Comparison of ENCODE assay signal across 15 mouse cellular contexts in genomic region chr11:57970541-57970940, GRCm38 (mm10). TPM values are rescaled to one million over a fixed set of nuclear protein-coding genes. Genes with fewer than 3 reads are reported as not detected.
DNase-seq lines count a peak whose midpoint lies in the region; ATAC-seq lines count a peak whose summit lies in the region.
"Had no signal": no experiment of that assay in that cellular context is flagged by ENCODE, and none has a peak within 500 bp of the region (broad histone marks: within the 10 kb centered on the region; RNA-seq: fewer than 3 reads in every experiment).

No protein-coding gene starts in this region.

- no peak overlapping the region for H3K9ac ChIP-seq in heart, embryonic 15.5 days
- H3K9ac ChIP-seq in lung, embryonic 16.5 days (ENCODE audit: low read length) = peak overlapping the region; percentile 11; the same call in 1 of the 2 replicates
- peak overlapping the region; percentile 35 for H3K9ac ChIP-seq in stomach, embryonic 16.5 days (ENCODE audit: low read length)
- no peak overlapping the region for H3K9ac ChIP-seq in midbrain, embryonic 15.5 days
- H3K9ac ChIP-seq: forebrain, embryonic 15.5 days; neural tube, embryonic 13.5 days had no signal

- no peak for DNase-seq in heart, postnatal 14 days
- no peak for DNase-seq in lung, postnatal 25 days (ENCODE audit: low spot score)
- DNase-seq in fibroblast of lung, adult 2 months (ENCODE audit: low read depth) = peak; percentile 57
- no peak for DNase-seq in left cerebral cortex, adult 9 months (ENCODE audit: low spot score in 2 of 2)
- DNase-seq: adrenal gland, postnatal 25 days; cerebellum, adult 11-12 months; midbrain, embryonic 14.5 days had no signal

- H3K27me3 ChIP-seq in heart, embryonic 15.5 days = no peaks in the 10 kb centered on the region
- H3K27me3 ChIP-seq in lung, embryonic 16.5 days (ENCODE audit: control insufficient read depth, insufficient read depth, low read depth, low read length) = no peaks in the 10 kb centered on the region
- H3K27me3 ChIP-seq in stomach, embryonic 16.5 days (ENCODE audit: control insufficient read depth, insufficient read depth, low read length) = no peaks in the 10 kb centered on the region
- H3K27me3 ChIP-seq in midbrain, embryonic 15.5 days (replicated peaks) = no peaks in the 10 kb centered on the region
- H3K27me3 ChIP-seq: forebrain, embryonic 15.5 days; neural tube, embryonic 13.5 days; Patski had no signal

- intact Hi-C loops in heart, postnatal 14 days (cut with DNase I) = no loop called here

- H3K4me1 ChIP-seq in heart, embryonic 15.5 days (replicated peaks) = no peaks in the 10 kb centered on the region; the same call in 1 of the 2 replicates
- H3K4me1 ChIP-seq in lung, embryonic 16.5 days (replicated peaks; ENCODE audit: control insufficient read depth, insufficient read depth, low read length) = peaks cover 11% of the 10 kb centered on the region
- peaks cover 5% of the 10 kb centered on the region; the same call in 1 of the 2 replicates for H3K4me1 ChIP-seq in stomach, embryonic 16.5 days (ENCODE audit: control insufficient read depth, insufficient read depth, low read length)
- no peaks in the 10 kb centered on the region for H3K4me1 ChIP-seq in midbrain, embryonic 15.5 days
- H3K4me1 ChIP-seq: forebrain, embryonic 15.5 days; neural tube, embryonic 13.5 days had no signal

- no peak for ATAC-seq in heart, embryonic 15.5 days (replicated peaks; ENCODE audit: insufficient number of reproducible peaks, insufficient read depth, low FRiP score, low read depth)
- ATAC-seq in lung, embryonic 16.5 days (ENCODE audit: low read depth) = no peak
- no peak for ATAC-seq in stomach, embryonic 16.5 days (ENCODE audit: insufficient read depth, low FRiP score)
- no peak for ATAC-seq in midbrain, embryonic 15.5 days (replicated peaks)
- ATAC-seq: forebrain, embryonic 15.5 days; hindbrain, embryonic 16.5 days; Patski had no signal

- no peak overlapping the region for H3K4me2 ChIP-seq in heart, embryonic 15.5 days
- no peak overlapping the region for H3K4me2 ChIP-seq in lung, embryonic 16.5 days (ENCODE audit: low read depth, low read length)
- H3K4me2 ChIP-seq in stomach, embryonic 16.5 days (ENCODE audit: low read depth, low read length) = no peak overlapping the region
- H3K4me2 ChIP-seq in midbrain, embryonic 15.5 days = no peak overlapping the region
- H3K4me2 ChIP-seq: forebrain, embryonic 15.5 days; neural tube, embryonic 13.5 days had no signal

- H3K27ac ChIP-seq in heart, embryonic 15.5 days = peak overlapping the region; percentile 30; the same call in 1 of the 2 replicates
- peak overlapping the region; percentile 70 for H3K27ac ChIP-seq in lung, embryonic 16.5 days (ENCODE audit: low read length)
- peak overlapping the region; percentile 66 for H3K27ac ChIP-seq in stomach, embryonic 16.5 days (ENCODE audit: low read length)
- H3K27ac ChIP-seq in midbrain, embryonic 15.5 days = no peak overlapping the region
- H3K27ac ChIP-seq: forebrain, embryonic 15.5 days; neural tube, embryonic 13.5 days had no signal

- H3K9me3 ChIP-seq in heart, embryonic 15.5 days (replicated peaks) = no peaks in the 10 kb centered on the region
- no peaks in the 10 kb centered on the region for H3K9me3 ChIP-seq in lung, embryonic 16.5 days (ENCODE audit: control insufficient read depth, low read length)
- H3K9me3 ChIP-seq in stomach, embryonic 16.5 days (replicated peaks; ENCODE audit: control insufficient read depth, low read length) = no peaks in the 10 kb centered on the region
- no peaks in the 10 kb centered on the region for H3K9me3 ChIP-seq in midbrain, embryonic 15.5 days
- H3K9me3 ChIP-seq: forebrain, embryonic 15.5 days; neural tube, embryonic 13.5 days had no signal

- H3K4me3 ChIP-seq in heart, embryonic 15.5 days = no peak overlapping the region
- no peak overlapping the region for H3K4me3 ChIP-seq in lung, embryonic 16.5 days (ENCODE audit: low read length)
- H3K4me3 ChIP-seq in stomach, embryonic 16.5 days (replicated peaks; ENCODE audit: low read length) = no peak overlapping the region
- H3K4me3 ChIP-seq in midbrain, embryonic 15.5 days = no peak overlapping the region
- H3K4me3 ChIP-seq: forebrain, embryonic 15.5 days; neural tube, embryonic 13.5 days had no signal

- H3K36me3 ChIP-seq in heart, embryonic 15.5 days = no peaks in the 10 kb centered on the region
- H3K36me3 ChIP-seq in lung, embryonic 16.5 days (ENCODE audit: control insufficient read depth, insufficient read depth, low read length) = no peaks in the 10 kb centered on the region
- no peaks in the 10 kb centered on the region for H3K36me3 ChIP-seq in stomach, embryonic 16.5 days (ENCODE audit: control insufficient read depth, insufficient read depth, low read length)
- H3K36me3 ChIP-seq in midbrain, embryonic 15.5 days (replicated peaks) = no peaks in the 10 kb centered on the region
- H3K36me3 ChIP-seq: forebrain, embryonic 15.5 days; neural tube, embryonic 13.5 days had no signal

- WGBS in heart, embryonic 15.5 days = 43% methylated on average over 5 of the region's 5 CpGs
- 9% methylated on average over 5 of the region's 5 CpGs for WGBS in lung, embryonic 16.5 days
- WGBS in stomach, embryonic 16.5 days = 34% methylated on average over 5 of the region's 5 CpGs
- WGBS in midbrain, embryonic 15.5 days = 36% methylated on average over 5 of the region's 5 CpGs

RNA-seq across cellular contexts. Expression of gene Larp1, which starts 38.3 kb away (rescaled TPM):
- polyA plus RNA-seq in heart, embryonic 15.5 days (2015; fragmentation: Nextera tagmentation; extraction: Ambion mirVana) = 11.3 and 15.7 TPM in 2 replicates
- 10 to 100 TPM; 49.8 to 52.8 TPM for total RNA-seq in heart, postnatal 14 days (2021)
- polyA plus RNA-seq in lung, embryonic 16.5 days (2015; fragmentation: Nextera tagmentation; extraction: Ambion mirVana) = 15.3 and 16.3 TPM in 2 replicates
- 21.8 and 22.9 TPM in 2 replicates for polyA plus RNA-seq in stomach, embryonic 16.5 days (2015; fragmentation: Nextera tagmentation; extraction: Ambion mirVana)
- 22.1 and 22.8 TPM in 2 replicates for polyA plus RNA-seq in midbrain, embryonic 15.5 days (2015; fragmentation: Nextera tagmentation; extraction: Ambion mirVana)

Comparison
In these comparisons a context has a peak if more than half of its experiments do, and no peak if none do; other contexts are left out.
1. H3K9ac ChIP-seq: peak in lung, embryonic 16.5 days (single experiment) and stomach, embryonic 16.5 days (single experiment); none in heart, embryonic 15.5 days (single experiment) and midbrain, embryonic 15.5 days (single experiment).